Mouse (Mus musculus) left cerebral cortex, postnatal 14 days (tissue): ENCODE results near the gene Usp44. TPM values are rescaled to one million over a fixed set of nuclear protein-coding genes. Genes with fewer than 3 reads are reported as not detected.

ENCODE experiments used
- DNase-seq, 2 experiments: peaks; one replicate each; pipeline ENCODE4 v3.0.0; 2021 to 2022; ENCODE audit warnings: low spot score in 2 of 2, mixed read lengths in 1 of 2
- intact Hi-C: fragments of 180-260 bp; cut with DNase I; formaldehyde crosslinking; loops from one replicate; pipeline ENCODE4 v1.15.1; 2025
- total RNA-seq, 2 experiments: library from RNA; stranded (reverse); gene quantifications; 2 replicates each; pipeline ENCODE4 v1.2.3; 2021

Usp44 gene
- total RNA-seq, 2 experiments from 2014 or later, result not detected

GRCm38 (mm10) chr10:93897043-93897646 lies 65.8 kb downstream of the Usp44 start, which contains the start of gene Metap2:
Gene Metap2, minus strand, starts transcription at chr10:93897093.
- DNase-seq, result no peak
- intact Hi-C loops, result no loop called here

DNA sequence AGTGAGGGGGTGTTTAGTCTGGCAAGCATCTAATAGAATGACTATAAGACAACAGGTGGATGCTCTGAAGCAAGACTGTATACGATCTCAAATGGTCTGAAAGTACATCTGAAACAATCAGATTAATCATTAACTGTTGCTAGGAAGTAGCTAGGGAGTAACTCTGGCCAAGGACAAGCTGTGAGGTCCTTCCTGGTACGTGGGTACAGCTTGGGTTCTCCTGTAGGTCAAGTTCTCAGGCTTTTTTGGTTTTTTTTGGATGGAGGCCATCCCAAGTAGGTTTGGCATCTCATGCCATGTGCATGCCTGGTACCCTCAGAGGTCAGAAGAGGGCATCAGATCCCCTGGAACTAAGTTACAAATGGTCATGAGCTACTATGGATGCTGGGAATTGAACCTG lies 67.9 kb downstream of the Usp44 start:
- intact Hi-C loops, result no loop called here

DNA sequence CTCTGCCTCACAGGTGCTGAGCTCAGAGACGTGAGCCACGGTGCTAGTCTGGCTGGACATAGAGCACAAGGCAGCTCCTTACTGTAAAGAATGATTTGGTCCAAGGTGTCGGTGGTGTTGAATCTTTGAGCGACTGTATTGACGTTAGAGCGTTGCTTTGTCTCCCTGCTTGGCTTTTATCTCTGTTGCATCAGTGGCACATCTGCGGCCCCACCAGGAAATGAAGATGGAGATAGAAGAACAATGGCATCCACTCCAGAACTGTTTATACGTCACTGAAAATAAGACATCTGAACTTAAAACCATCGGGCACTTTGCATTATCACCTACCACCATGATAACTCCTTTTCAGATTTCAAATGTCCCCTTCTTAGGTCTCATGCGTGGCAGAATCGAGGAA lies 68.6 kb downstream of the Usp44 start:
- no peak for DNase-seq
- intact Hi-C loops, result no loop called here

More for the DNA sequence above, 67.9 kb downstream of the Usp44 start:
- no peak for DNase-seq

- DNase-seq, result no peak
- intact Hi-C loops, result no loop called here
These were observed 76.0 kb downstream of the Usp44 start for GRCm38 (mm10) chr10:93907376-93907775.

Other genes starting within 250 kb of the Usp44 start
- 10 to 100 TPM; 12.9 to 15.2 TPM for gene Snrpf, start 241.8 kb upstream of the Usp44 start, total RNA-seq
- gene Ntn4, start 190.9 kb upstream of the Usp44 start, total RNA-seq, result 10 to 100 TPM; 11.7 to 16.1 TPM
- gene Metap2, start 65.5 kb downstream of the Usp44 start, total RNA-seq, result 100 to 1,000 TPM; 120 to 124 TPM
- 100 to 1,000 TPM in 1 of 2 experiments, 10 to 100 TPM in 1; 86.8 to 102 TPM for gene Vezt, start 204.3 kb downstream of the Usp44 start, total RNA-seq
- gene Fgd6, start 204.4 kb downstream of the Usp44 start, total RNA-seq, result 1 to 10 TPM; 8.4 to 8.9 TPM